Mouse (Mus musculus) adipocyte (in vitro differentiated cells): ENCODE measurements around the gene Igfbp2.

Experiments used
- DNase-seq: peaks from one replicate; pipeline ENCODE4 v3.0.0-alpha.2; 2016; ENCODE audit warnings: low spot score

Gene Igfbp2

GRCm38 (mm10) chr1:72823751-72824706 lies at the start of gene Igfbp2:
Gene Igfbp2, plus strand, starts transcription at chr1:72824503.
- no peak for DNase-seq

GRCm38 (mm10) chr1:72778789-72779188 lies 45.5 kb upstream of the Igfbp2 start:
- no peak for DNase-seq

GRCm38 (mm10) chr1:72780720-72781119 lies 43.6 kb upstream of the Igfbp2 start:
- no peak for DNase-seq

GRCm38 (mm10) chr1:72783341-72783740 lies 41.0 kb upstream of the Igfbp2 start:
- no peak for DNase-seq

- DNase-seq, result no peak
These were observed 40.3 kb upstream of the Igfbp2 start for GRCm38 (mm10) chr1:72784018-72784417.

GRCm38 (mm10) chr1:72790670-72791069 lies 33.6 kb upstream of the Igfbp2 start:
- DNase-seq, result no peak

- DNase-seq, result no peak
These were observed 32.6 kb upstream of the Igfbp2 start for GRCm38 (mm10) chr1:72791743-72792142.

GRCm38 (mm10) chr1:72792262-72792661 lies 32.0 kb upstream of the Igfbp2 start:
- no peak for DNase-seq

- DNase-seq, result no peak
These were observed 31.1 kb upstream of the Igfbp2 start for GRCm38 (mm10) chr1:72793230-72793629.

GRCm38 (mm10) chr1:72796128-72796527 lies 28.2 kb upstream of the Igfbp2 start:
- no peak for DNase-seq

GRCm38 (mm10) chr1:72797102-72797665 lies 27.1 kb upstream of the Igfbp2 start:
- no peak for DNase-seq

GRCm38 (mm10) chr1:72798441-72798840 lies 25.9 kb upstream of the Igfbp2 start:
- DNase-seq, result no peak

- DNase-seq, result no peak
These were observed 20.3 kb upstream of the Igfbp2 start for GRCm38 (mm10) chr1:72804031-72804430.

GRCm38 (mm10) chr1:72805037-72805436 lies 19.3 kb upstream of the Igfbp2 start:
- no peak for DNase-seq

- no peak for DNase-seq
These were observed 18.7 kb upstream of the Igfbp2 start for GRCm38 (mm10) chr1:72805476-72806043.

GRCm38 (mm10) chr1:72806044-72806584 lies 18.2 kb upstream of the Igfbp2 start:
- no peak for DNase-seq

- no peak for DNase-seq
These were observed 15.0 kb upstream of the Igfbp2 start for GRCm38 (mm10) chr1:72809304-72809703.

- DNase-seq, result no peak
These were observed 14.2 kb upstream of the Igfbp2 start for GRCm38 (mm10) chr1:72809951-72810675.

GRCm38 (mm10) chr1:72811061-72811460 lies 13.2 kb upstream of the Igfbp2 start:
- no peak for DNase-seq

GRCm38 (mm10) chr1:72813089-72813638 lies 11.1 kb upstream of the Igfbp2 start:
- DNase-seq, result no peak

- no peak for DNase-seq
These were observed 10.5 kb upstream of the Igfbp2 start for GRCm38 (mm10) chr1:72813639-72814403.
